Mouse (Mus musculus): Measurements from ENCODE around the gene Ndst2. TPM values are rescaled to one million over a fixed set of nuclear protein-coding genes. Genes with fewer than 3 reads are reported as not detected.

Gene Ndst2
- total RNA-seq, 2 experiments from 2014 or later = 13.1 to 15.3 TPM

- DNase-seq = no peak
These were observed 34.0 kb downstream of the Ndst2 start for GRCm38 (mm10) chr14:20700362-20700761.

DNA sequence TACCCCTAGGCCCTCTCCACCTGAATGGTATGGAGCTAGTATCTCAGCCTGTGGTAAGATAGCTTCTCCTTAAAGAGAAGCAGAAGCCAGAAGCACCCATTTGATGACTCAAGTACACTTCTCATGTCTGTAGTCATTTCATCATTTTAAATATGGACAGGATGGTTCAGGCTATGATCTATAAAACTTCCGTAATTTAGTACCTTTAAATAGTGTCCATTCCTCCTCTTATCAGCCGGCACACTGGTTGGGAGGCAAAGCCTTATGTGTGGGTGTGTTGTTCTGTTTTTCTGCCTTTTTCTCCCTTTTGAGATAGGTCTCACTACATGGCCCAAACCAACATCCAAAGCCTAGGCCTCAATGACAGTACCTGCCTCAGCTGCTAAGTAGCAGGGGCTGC is 35.8 kb downstream of the Ndst2 start:
- no peak for DNase-seq

DNA sequence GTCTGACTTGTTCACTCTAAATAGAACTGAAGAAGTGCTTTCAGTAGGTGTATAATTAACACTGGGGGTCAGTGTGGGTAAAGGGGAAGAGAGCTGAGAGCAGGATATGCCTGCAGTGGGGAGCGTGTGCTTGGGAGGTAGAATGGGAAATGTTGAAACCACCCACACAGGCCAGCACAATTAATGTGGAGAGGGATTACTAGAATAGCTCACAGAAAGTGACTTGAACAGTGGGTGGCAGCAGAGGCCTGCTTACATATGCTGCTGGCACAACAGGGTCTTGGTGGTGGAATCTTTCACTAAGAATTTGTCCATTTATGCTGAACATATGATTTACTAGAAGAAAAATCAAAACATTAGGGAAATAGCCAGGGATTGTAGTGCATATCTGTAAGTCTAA is 37.4 kb downstream of the Ndst2 start:
- DNase-seq = no peak

DNA sequence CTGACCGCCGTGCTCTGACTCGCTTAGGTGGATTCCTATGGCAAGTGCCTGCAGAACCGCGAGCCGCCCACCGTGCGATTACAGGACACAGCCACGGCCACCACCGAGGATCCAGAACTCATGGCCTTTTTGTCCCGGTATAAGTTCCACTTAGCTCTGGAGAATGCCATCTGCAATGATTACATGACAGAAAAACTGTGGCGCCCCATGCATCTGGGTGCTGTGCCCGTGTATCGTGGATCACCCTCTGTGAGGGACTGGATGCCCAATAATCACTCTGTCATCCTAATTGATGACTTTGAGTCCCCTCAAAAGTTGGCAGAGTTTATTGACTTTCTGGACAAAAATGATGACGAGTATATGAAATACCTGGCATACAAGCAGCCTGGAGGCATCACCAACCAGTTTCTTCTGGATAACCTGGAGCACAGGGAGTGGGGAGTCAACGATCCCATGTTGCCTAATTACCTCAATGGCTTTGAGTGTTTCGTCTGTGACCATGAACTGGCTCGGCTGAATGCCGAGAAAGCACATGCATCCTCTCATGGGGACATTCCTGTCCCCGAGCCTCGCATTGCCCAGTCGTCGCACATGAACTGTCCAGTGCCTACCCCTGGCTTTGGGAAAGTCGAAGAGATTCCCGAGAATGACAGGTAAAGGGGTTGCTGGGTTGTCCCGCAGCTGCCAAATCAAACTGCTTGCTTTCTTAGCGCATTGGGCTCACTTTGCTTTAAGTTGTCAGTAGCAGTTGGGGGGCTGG is 38.4 kb downstream of the Ndst2 start:
- DNase-seq = no peak

DNA sequence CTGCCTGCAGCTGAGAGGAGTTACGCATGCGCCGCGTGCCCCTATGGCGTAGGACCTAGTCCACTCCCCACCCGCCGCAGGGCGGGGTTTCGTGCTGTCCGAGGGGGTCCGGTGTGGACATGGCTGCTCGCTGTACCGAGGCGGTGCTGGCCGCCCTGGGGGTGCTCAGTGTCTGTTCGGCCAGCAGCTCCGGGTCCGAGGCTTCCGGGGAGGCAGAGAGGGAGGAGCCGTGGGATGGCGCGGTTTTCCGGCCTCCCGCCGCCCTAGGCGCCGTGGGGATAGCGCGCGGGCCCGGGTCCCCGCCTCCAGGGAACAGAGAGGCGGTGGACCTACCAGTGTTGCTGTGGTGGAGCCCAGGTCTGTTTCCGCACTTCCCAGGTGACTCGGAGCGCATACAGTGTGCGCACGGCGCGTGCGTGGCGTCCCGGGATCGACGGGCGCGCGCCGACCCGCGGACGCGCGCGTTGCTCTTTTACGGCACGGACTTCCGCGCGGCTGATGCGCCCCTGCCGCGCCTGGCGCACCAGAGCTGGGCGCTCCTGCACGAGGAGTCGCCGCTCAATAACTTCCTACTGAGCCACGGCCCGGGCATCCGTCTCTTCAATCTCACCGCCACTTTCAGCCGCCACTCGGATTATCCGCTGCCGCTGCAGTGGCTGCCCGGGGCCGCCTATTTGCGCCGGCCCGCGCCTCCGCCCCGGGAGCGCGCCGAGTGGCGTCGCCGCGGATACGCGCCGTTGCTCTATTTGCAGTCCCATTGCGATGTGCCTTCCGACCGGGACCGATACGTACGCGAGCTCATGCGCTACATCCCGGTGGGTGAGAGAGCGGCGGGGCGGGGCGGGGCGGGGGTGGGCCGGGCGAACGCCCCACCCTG is 39.2 kb downstream of the Ndst2 start, which contains the start of gene Fut11:
Gene Fut11 (plus strand): TSS at position 85 of the 877 bp plus-strand sequence.
- peak; percentile 88 for DNase-seq

DNA sequence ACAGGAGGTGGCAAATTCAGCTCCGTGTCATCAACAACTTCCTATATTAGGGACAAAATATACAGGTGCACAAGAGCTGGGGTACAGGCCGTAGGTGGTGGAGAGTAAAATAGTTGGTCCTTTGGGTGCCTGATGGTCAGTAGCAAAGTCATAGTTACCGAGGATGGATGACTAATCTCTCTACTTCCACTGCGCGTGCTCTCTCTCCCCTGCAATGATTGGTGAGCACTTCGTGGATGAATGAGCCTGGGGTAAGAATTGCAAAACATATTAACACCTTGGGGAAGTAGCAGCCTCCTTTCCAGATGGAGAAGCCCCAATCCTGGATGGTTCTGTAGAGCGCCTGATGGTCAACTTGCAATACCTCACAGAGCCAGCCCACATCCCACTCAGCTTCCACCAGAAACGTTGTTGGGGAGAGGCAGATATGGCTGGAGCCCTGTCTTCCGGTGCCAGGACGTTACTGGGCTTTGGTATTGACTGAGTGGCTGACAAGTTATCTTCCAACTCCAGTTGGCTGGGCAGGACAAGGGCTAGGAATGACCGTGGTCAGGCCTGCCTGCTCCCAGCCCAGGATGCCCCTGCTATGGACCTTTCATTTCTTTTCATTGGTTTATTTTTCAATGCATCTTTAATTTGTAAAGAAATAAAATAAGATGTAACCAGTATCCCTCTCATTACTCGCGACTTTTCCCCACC is 40.0 kb downstream of the Ndst2 start:
- no peak for DNase-seq

DNA sequence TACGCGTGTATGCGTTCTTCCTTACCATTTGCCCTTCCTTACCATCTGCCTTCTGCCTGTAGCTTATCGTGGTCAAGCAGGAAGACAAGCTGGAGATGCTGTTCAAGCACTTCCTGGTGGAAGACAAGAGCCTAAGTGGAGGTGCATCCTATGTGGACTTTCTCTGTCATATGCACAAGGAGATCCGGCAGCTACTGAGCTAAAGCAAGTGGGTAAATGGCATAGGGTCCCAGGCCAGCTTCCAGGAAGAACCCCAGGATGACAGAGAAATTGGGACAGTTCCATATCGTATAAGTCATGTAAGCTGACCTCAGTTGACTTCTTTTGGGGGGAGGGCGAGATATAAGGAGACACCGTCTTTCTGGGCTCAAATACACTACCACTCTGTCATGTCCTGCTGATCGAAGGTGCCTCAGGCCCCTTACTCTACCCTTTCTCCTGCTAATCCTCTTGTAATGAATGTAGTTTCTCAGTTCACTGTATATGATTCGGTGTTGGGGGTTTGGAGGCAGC is 40.7 kb downstream of the Ndst2 start:
- no peak for DNase-seq

- no peak for DNase-seq
These were observed 42.6 kb downstream of the Ndst2 start for GRCm38 (mm10) chr14:20691772-20692171.

DNA sequence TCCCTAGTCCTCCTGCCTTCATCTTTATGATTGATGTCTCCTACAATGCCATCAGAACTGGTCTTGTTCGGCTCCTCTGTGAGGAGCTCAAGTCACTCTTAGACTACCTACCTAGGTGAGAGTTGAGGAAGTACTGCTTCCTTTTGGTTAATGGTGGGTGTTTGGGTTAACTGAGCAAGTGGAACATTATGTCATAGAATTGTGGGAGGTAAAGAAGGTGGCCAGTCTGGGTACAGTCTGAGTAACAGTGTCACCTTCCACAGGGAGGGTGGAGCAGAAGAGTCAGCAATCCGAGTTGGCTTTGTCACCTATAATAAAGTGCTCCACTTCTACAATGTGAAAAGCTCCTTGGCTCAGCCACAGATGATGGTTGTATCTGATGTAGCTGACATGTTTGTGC is 45.4 kb downstream of the Ndst2 start:
- DNase-seq = no peak

DNA sequence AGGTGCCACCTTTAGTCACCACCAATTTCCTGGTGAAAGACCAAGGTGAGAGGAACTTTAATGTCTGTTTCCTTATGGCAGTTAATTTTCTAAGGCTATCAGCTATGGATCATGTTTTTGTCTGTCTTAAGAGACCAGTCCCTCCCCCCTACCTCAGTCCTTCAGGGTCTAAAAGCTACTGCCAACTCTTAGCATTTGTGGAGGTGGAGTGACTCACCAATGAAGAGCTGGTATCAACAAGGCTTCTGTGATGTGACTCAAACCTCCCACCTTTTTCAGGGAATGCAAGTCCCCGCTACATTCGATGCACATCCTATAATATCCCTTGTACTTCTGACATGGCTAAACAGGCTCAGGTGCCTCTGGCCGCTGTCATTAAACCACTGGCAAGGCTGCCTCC is 47.8 kb downstream of the Ndst2 start:
- DNase-seq = no peak

DNA sequence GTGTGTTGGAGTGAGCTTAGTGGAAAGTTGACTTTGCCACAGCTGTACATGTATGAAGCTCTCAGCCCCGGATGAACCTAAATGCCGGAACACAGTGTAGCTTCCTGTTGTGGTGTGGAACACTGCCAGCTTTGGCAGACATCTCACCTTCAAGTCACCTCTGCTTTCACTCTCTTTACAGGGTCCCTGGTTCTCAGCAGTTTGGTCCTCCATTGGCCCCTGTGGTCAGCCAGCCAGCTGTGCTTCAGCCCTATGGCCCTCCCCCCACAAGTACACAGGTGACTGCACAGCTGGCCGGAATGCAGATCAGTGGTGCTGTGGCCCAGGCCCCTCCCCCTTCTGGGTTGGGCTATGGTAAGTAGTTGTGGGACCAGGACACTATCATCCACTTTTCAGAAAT is 51.9 kb downstream of the Ndst2 start:
- no peak for DNase-seq

DNA sequence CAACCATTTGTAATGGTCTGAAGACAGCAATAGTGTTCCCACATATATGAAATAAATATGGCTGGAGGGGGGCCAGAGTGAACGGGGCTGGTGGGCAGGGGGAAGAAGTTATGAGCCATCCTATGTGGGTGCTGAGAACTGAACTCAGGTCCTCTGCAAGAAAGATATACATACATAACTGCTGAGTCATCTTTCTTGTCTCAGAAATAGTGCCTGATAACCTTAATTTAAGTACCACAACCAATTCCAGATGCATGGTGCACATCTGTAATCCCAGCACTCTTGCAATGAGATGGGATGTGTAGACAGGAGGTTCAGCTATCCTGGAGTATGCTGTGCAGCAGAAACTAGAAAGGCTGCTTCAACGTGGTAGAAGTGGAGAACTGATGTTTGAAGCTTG is 52.6 kb downstream of the Ndst2 start:
- DNase-seq = no peak

DNA sequence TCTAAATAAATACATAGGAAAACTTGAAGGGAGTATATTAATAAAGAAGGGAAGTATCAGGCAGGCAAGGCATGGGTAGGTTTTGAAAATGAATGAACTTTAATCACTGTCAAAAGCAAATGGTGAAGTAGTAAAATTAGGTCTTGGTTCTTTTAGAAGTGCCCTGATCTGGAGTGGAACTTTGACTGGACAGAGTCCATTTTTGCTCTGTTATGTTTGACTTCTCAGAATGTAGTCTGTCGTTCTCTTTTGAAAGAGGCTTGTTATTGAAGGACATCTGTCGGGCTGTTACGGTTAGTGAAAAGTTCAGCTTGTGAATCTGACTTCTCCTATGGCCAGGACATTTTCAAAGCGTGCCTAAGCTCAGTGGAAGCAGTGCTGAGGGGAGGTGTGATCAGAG is 56.5 kb downstream of the Ndst2 start:
- DNase-seq = no peak

- peak; percentile 100 for DNase-seq
These were observed 60.1 kb downstream of the Ndst2 start, which contains the start of gene Sec24c for GRCm38 (mm10) chr14:20674064-20674833. Gene Sec24c, plus strand, starts transcription at chr14:20674308.

- DNase-seq = no peak
These were observed 60.7 kb downstream of the Ndst2 start for GRCm38 (mm10) chr14:20673735-20674063.

Small RNA genes within 50 kb of the gene (microRNA-seq; reads per million reads assigned to microRNA genes)
- 0.25 to 0.32 reads per million in 2 experiments for gene Mir6946

Other genes with a start within 250 kb of the Ndst2 start
- gene Mss51, start 237.7 kb downstream of the Ndst2 start, total RNA-seq (2021) = 1 to 10 TPM; 3.9 to 7.0 TPM
- 100 to 1,000 TPM; 114 to 116 TPM for gene Ppp3cb, start 188.0 kb downstream of the Ndst2 start, total RNA-seq (2021)
- 1 to 10 TPM; 8.3 to 8.5 TPM for gene Usp54, start 93.5 kb downstream of the Ndst2 start, total RNA-seq (2021)
- 1,000 to 10,000 TPM; 1,648 to 1,795 TPM for gene Myoz1, start 78.0 kb downstream of the Ndst2 start, total RNA-seq (2021)
- 100 to 1,000 TPM; 238 to 251 TPM for gene Synpo2l, start 66.2 kb downstream of the Ndst2 start, total RNA-seq (2021)
- 10 to 100 TPM; 60.5 to 72.0 TPM for gene Sec24c, start 60.3 kb downstream of the Ndst2 start, total RNA-seq (2021)
- gene Fut11, start 39.6 kb downstream of the Ndst2 start, total RNA-seq (2021) = 10 to 100 TPM in 1 of 2 experiments, 1 to 10 TPM in 1; 9.5 to 11.5 TPM
- gene Chchd1, start 31.6 kb downstream of the Ndst2 start, total RNA-seq (2021) = 100 to 1,000 TPM; 100 to 112 TPM
- gene Zswim8, start 27.0 kb downstream of the Ndst2 start, total RNA-seq (2021) = 10 to 100 TPM; 46.8 to 62.9 TPM
- 100 to 1,000 TPM; 120 to 134 TPM for gene Camk2g, start 59.5 kb upstream of the Ndst2 start, total RNA-seq (2021)
- gene Plau, start 102.1 kb upstream of the Ndst2 start, total RNA-seq (2021) = 10 to 100 TPM; 25.6 to 28.0 TPM
- 100 to 1,000 TPM; 115 to 126 TPM for gene Vcl, start 194.8 kb upstream of the Ndst2 start, total RNA-seq (2021)

All from gastrocnemius, postnatal 10 days (tissue).